Mouse (Mus musculus) left cerebral cortex, adult 9 months (tissue): ENCODE measurements at regions not wholly inside any gene's neighbourhood (a gene's known extent, or its start where the extent isn't known, plus 50 kb on each side); places are given as distances from the start of the nearest gene placed in this dataset.

Experiments
- DNase-seq, 2 experiments: peaks; one replicate each; pipeline ENCODE4 v3.0.0; 2022; ENCODE audit warnings: low spot score in 2 of 2

DNA sequence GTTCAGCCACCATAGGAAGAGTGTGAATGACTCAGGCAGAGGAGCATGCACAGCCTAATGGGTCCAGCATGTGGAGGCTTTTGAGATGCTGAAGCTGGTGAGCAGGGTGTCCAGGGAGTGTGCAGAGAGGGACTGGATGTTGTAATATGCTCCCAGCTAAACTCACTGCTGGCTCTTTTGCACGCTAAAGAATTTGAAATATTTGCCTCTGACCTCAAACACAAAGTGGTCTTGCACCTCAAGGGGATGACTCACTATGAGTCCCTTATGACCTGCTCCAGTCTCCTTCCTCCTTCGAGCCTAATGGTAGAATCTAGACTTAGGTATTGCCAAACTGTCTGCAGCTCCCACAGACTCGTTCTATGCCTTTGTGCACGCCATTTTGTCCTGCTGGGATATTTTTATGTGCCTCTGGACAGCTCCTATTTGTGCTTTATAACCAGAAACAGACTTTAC lies 55.0 kb upstream of the Slit3 start:
- no peak for DNase-seq

DNA sequence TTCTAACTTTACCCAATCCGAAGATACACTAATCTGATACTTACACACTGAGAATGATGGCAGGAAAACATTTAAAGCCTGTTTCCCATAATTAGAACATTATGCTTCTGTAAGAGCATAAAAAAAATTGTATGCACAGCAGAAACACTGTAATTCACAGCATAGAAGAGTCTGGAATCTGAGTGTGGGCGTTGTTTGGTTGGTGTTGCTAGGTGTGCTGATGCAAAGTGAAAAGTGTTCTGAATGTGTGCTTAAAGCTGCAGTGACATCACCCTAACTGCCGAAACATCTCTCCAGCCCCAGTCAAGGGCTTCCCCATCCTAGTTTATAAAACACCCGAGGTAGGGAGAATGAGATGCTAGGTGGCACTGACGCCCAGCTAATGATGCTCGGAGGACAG lies 63.2 kb upstream of the Slit3 start:
- DNase-seq: peak in 1 of 2 experiments; percentile 8

DNA sequence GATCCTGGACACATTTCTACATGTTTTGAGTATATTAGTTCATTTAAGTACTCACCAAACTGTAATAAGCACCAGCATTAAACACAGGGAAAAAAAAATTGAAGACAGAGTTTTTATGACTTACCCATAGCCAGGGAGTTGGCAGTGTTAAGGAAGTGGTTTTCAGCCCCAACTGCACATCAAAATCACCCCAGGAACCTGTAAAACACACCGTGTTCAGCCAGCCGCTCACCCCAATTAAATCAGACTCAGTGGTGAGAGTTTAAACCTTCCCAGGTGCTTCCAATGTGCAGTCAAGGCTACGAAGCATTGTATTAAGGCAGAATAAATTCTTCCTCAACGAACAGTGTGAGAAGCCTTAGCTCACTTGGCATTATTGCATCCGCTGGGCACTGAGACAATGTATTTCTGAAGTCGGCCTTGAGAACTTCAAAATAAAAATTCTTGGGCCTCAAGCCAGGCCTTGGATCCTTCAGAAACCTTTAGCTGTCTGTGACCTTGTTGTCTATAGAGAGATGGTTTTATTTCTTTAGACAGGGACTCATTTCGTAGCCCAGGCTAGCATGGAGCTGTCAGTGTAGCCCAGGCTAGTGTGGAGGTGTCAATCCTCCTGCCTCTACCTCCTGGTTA lies 65.4 kb upstream of the Slit3 start:
- DNase-seq: no peak

DNA sequence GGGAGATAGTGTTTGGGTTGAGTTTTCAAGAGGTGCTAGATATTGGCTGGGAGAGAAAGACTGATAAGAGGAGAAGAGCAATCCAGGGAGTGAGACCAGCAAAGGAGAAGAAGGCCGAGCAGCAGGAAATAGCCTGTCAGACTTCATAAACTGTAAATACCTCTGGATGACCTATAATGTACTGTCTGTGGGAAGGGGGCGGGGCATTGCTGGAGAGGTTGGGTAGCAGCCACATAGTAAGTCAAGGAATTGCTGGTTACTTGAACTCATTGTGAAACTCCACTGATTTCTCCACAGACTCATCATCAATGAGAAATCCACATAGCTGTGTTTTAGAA lies 67.4 kb upstream of the Slit3 start:
- DNase-seq: no peak

DNA sequence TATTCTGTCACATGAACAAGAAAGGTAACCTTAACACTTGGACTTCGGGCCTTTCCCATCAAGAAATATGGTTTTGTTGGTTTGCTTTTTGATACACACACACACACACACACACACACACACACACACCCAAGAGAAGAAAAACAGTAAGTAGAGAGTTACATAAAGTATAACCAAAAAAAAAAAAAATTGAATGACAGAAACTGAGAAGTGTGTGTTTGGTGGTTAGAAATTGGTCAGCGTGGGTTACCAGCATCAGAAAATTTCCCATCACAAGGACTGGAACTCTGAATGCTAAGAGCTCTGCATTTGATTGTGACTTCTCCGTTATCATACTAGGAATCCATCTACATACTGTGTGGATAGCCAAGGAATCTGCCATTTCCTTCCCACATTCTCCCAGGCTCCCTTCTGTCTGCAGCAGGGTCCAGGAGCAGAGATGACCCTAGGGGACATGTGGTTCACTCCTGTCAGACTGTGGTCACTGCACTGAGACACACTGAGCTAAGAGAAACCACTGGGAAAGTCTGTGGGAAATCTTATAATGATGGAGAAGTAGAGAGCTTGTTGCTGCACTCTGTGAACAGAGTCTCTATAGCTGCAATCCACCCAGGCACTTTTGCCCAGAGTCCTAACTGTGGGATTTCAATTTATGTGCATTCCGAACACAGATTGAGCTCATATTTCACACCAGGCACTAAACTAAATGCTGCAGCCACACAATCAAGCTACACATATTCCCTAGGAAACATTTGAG lies 68.0 kb upstream of the Slit3 start:
- no peak for DNase-seq

DNA sequence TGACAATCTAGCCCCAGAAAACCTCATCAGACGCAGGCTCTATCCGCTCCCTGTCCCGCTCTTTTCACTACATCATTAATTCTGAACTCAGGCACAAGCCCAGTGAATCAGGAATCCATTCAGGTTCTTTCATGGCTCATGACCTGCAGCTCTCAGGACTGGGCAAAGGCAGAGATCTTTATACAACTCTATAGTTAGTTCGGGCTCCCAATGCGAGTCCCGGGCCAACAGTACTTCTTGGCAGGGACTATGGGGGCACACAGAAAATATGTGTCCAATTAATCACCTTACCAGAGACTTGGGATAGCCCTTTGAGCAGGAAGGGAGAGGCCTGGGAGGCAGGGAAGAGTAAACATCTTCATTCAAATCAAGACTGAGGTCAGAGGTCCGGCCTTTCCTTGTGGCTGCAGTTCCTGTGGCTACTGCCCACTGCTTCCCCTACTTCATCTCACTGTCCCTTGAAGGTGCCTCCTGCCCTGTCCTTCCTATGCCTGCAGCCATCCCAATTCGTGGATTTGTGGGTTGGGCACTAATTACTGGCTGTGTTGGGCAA lies 71.3 kb upstream of the Slit3 start:
- no peak for DNase-seq

DNA sequence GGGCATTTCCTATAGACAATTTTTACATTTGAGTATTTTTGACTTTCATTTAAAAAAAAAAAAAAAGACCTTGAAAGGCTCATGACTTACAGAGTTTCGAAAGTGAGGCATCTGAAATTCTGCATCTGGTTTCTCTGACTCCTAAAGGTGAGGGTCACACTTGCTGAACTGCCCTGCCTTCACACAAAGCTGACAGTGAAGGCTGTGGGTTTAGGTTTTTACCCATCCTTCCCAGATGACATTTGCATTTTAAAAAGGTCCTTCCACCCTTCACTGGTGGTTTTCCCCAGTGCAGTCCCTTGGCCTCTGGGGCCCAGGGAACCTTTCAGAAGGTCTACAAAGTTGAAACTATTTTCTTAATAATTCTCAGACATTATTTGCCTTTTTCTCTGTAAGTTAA lies 76.4 kb upstream of the Slit3 start:
- DNase-seq: no peak

DNA sequence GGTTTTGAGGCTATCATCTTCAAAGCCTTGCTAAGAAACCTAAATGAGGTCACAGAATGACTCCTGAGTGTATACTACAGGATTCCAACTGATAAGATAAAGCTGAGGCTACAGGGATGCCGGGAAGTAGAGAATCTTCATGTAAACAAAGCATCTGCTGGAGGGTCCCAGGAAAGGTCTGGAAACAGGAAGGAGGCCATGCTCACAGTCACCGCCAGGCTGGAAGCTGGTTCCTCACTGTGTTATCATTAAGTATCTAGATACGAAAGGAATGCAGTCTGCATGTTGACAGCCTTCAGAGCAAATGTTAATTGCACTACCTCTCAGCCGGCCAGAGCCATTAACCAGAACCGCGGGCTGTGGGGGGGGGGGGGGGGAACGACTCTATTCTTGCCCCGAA lies 96.6 kb upstream of the Slit3 start:
- no peak for DNase-seq

DNA sequence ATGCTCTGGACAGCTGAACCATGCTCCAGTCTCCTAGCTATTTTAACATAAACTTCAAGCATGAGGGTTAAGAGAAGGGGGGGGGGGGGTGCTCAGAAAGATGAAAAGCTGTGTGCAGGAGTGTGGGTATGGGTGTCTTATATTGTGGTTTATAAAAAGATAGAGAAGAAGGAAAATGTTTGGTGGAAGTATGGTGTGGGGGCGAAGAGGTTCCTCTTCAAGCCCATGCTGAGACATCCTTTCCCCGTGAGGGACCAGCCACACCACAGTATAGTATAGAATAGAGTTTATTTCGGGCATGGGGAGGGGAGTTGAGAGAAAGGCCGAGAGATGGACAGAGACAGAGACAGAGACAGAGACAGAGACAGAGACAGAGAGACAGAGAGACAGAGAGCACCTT lies 97.2 kb upstream of the Slit3 start:
- no peak for DNase-seq

DNA sequence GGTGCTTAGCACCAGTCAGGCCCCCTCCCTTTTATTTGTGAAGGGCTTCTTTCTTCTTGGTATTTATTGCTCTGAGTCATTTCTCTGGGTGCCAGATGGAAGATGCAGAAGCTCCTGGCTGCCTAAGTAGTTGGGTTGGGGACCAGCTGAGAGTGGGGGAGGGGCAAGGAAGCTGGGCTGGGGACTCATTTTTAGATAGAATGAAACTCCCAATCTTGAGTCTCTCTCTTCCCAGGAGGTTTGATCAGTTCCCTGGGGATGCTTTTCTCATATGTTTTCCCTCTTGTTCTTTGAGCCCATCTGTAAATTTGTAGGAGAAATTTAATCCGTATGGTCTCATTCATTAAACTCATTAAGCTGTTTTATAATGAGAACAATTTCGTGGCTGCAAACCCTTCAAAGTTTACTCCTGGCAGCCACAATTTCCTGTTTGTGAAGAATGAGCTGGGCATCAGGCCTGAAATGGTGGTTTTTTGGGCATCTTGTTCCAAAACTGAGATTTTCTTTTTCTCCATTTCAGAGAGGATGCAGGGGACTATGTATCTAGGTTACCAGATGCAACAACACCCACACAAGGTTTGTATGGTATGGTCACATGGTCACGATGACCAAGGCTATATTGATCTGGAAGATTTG lies 98.9 kb upstream of the Slit3 start:
- DNase-seq: peak in 1 of 2 experiments; percentile 33

DNA sequence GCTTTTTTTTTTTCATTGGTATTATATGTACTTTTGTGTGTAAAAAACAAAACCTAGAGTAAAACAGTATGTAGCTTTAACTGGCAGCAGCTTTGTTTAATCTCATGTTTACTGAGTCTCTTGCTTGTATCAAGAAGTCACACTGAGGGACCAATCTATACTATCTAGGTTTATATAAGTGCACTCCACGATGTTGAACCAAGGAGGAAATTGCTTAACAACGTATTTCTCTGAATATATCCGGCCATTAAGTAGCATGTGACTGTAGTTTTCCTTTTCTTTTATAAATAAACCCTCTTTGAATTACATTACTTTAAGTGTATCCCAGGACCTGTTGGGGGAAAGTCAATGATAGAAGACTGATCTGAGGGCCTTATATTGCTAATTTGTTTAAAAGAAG lies 104.0 kb upstream of the Slit3 start:
- no peak for DNase-seq

DNA sequence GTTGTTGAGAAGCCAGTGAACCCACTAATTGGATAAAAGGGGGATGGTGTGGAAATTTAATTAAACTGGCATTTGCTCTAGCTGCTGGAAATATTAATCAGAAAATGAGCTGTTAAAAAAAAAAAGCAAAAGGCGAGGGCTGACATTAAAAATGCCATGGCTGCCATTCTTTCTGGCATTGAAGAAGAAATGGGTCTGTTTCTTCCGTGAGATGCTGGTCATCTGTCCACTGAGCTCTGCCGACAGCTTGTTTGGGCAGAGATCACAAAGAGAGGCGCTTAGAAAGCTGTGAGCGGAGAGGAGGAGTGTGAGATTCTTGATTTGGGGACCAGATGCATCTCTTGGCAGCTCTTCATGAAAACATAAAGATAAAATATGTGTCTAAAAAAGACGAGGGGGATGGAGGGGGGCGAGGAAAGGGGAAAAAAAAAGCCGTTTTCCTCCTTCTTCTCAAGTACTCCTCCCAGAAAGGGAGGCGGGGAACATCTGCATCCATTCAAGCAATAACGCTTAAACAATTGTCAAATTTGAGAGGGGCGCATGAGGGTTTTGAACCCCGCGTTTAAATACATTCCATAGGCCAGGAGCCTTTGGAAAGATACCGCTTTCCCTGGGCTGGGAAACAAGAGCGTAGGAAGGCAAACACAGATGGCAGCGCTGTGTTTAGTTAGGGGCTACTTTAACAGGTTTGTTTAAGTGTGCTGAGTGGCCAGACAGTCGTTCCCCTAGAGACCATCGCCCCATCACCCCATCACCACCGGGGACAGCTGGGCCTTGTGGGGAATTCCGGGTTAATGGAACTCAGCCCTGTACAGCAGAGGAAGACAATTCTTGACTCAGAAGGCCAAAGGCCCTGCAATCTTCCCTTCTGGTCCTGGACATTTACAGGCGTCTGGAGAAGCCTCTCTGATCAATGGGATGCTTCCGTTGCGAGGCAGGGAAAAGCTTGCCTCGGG lies 109.2 kb upstream of the Slit3 start:
- peak in 1 of 2 experiments; percentile 61 for DNase-seq

DNA sequence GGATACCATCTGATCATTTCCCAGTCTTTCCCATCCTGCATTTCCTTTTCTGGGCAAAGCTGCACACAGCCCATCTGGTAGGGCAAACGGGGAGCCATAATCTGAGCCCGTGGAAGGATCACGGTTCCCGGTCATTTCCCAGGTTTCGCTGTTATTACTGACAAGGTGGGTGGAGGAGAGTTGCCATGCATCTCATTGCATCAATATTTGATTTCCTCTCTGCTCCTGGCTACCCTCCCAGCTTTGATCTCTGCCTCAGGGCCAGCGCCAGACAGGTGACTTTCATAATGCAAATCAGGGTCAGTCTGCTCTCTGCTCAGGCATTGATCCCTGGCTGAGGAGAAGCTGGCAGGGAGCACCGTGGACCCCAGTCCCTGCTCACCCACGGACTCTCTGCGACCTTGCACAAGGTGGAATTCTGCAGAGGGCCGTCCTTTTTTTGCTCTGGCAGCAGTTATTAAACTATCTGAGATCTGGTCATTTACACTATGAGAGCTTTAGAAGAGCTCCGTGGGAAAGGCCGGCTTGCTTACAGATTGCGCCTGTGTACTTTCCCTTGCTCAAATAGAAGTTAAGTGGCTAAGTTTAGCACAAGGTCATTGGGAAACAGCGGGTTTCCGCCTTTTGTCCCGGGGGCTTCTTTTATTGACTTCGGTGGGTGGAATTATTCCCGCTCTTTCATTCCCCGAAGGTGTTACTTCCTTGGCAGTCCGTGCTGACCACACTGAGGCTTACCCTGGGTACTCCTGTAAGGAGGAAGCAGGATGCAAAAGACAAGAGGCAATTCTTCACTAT lies 114.1 kb upstream of the Slit3 start:
- DNase-seq: no peak

DNA sequence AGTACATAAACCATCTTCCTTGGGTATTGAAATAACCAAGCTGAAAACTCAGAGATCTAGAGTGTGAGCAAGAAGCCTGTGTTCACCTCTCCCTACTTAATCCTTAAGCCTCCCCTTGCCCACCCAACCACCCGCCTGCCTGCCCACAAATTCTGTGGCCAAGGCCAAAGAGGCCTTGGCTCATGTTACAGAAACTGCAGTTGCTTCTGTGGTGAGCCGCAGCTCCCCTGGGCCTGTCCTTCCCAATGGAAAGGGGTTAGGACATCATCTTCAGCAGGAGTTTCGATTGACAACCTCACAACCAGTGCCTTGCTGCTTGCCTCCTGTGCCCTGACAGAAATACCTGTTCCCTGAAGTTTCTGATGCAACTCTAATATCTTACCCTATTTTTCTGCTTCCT lies 115.9 kb upstream of the Slit3 start:
- no peak for DNase-seq

DNA sequence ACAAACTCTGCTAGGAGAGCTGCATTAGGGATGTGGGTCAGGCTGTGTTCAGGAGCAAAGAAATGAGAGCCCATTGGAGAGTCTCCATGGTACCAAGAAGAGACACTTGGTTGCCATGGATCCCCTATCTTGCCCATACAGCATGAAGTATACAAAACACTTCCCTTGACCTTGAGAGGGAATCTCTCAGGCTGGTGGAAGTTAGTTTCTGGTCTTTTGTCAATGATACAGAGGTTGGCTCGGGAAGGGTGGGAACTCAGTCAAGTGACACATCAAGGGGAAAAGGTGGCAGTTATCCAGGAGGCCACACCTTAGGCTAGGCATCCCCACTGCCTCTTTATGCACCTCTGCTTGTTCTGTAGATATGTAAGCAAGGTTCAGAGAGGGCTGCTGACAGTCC lies 116.6 kb upstream of the Slit3 start:
- DNase-seq: no peak

DNA sequence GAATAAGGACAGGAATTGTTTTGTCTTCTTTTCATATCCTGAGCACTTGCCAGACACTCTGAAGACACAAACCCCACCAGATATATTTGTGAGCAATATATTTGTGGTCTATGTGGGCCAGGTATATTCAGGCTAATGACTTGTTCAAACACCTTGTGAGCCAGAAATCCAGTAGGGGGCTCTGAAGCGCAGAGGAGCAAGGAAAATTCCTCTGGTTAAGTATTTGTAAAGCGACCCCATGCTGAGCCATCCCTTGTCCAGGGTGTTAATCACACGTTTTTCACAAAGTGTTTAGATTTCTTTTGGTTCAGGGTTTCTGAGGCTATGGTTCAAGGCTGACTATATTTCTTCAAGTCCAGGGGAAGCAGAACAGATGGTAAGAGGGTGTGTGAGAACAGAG lies 117.1 kb upstream of the Slit3 start:
- no peak for DNase-seq

DNA sequence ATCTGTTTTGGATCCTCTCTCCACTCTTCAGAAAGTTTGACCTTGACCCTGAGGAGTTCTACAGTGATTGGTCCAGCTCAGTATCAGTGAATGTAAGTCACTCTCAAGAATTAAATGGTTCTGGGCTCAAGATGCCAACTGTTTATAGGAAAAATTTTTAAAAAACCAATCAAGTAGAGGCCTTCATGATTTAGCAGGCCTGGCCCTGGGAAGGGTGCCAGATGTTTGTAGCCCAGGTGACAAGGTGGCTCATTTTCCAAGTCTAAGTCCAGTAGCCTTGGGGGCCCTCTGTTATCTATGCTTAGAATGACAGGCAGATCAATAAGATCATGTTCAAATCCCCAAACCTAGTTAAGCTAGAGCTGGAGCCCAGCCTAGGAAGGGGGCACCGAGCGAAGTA lies 123.1 kb upstream of the Slit3 start:
- DNase-seq: no peak

DNA sequence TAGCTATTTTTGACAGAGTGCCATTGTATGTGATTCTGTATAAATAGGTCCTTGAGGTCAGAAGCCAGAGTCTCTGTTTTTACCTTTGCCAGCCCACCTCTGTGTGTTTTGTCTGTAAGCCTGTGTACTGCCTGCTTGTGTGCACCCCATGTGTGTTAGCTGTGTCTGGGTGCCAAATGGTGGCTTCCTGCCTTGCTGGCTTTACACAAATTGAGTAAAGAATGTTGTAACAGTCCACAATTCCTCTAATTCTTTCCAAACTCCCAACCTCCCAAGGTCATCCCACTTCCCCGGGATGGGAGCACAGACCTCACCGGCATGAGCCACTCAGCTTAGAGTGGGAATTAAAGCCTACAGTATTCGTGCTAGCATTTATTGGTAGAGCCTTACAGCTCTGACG lies 125.5 kb upstream of the Slit3 start:
- DNase-seq: no peak

DNA sequence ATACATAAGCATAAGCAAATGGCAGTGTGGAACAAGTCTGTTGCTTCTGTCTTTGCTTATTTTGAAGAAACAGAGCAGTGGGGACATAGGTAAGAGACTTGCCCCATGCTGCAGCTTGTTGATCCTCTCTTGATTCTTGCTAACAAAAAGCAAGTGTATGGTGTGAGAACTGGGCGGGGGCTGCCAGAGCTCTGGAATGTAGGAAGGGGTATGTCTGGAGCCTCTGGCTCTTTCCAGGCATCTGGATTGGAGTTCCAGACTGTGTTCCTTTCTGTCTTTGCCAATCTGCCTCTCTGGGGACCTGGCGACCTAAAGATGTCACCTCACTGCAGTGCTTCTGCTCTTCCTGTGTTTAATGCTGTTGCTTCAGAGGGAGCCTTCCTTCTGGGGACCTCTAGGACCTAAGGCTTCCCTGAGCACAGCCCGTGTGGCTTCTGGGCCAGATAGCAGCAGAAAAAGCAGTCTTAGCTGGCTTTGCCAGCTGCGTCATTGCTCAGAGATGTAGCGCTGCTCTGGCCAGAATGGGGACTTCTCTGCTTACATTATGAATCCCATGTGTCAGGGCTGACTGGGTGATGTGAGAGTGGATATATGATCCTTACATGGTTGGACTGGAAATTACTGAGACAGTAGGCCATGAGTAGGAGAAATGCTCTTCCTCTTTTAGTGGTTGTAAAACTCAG lies 138.1 kb upstream of the Slit3 start:
- no peak for DNase-seq

DNA sequence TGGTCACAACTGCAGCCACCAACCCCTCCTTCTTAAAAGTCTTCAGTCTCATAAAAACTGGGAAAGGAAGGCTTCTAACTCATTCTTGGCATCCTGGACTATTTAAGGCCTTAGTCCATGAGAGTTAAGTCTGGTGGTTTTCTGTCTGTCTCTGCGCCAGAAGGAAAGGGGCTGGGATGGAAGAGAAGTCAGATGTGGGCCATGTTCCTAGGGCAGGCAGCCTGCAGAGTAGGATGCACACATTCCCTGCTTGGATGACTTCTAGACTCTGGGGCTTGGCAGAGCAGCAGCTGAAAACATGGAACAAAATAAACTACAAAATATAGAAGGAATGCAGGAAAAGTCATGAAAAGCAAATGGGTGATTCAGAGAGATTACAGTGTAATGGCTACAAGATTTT lies 140.8 kb upstream of the Slit3 start:
- DNase-seq: no peak
